In genomic region chr7:80840937-80841336, GRCm38 (mm10) we compare ENCODE assay signal across 21 mouse cellular contexts. TPM values are rescaled to one million over a fixed set of nuclear protein-coding genes. Genes with fewer than 3 reads are reported as not detected.
DNase-seq lines count a peak whose midpoint lies in the region; ATAC-seq and TF ChIP-seq lines count a peak whose summit lies in the region.
"Had no signal": no experiment of that assay in that cellular context is flagged by ENCODE, and none has a peak within 500 bp of the region (broad histone marks: within the 10 kb centered on the region; RNA-seq: fewer than 3 reads in every experiment).

No protein-coding gene starts in this region.

- peak; percentile 15 for DNase-seq in gastrocnemius, postnatal 14 days
- no peak for DNase-seq in gastrocnemius, adult 2 months
- peak; percentile 45 for DNase-seq in urinary bladder, postnatal 14 days (ENCODE audit: low spot score)
- no peak for DNase-seq in urinary bladder, adult 2 months (ENCODE audit: low spot score)
- DNase-seq in layer of hippocampus, postnatal 14 days (ENCODE audit: low spot score in 2 of 2), result no peak
- DNase-seq in natural killer cell, adult 2 months (ENCODE audit: low spot score in 2 of 2), result no peak
- DNase-seq: adrenal gland, postnatal 25 days; cerebellum, adult 9-10 months; heart, postnatal 14 days; kidney, adult 9 months; right cerebral cortex, postnatal 14 days had no signal

- intact Hi-C loops in gastrocnemius, postnatal 14 days (cut with DNase I; ENCODE audit: low total_unique reads), result no loop called here
- intact Hi-C loops in gastrocnemius, adult 2 months (cut with DNase I), result no loop called here

- TF ChIP-seq CTCF in gastrocnemius, adult 2 months (IDR thresholded peaks at IDR 0.05), result no peak
- no peak for TF ChIP-seq CTCF in embryonic fibroblast, embryonic 13.5 days (IDR thresholded peaks at IDR 0.05; ENCODE audit: borderline replicate concordance, insufficient read depth, low read length)

- no peak overlapping the region for H3K4me3 ChIP-seq in gastrocnemius, adult 2 months
- H3K4me3 ChIP-seq in embryonic fibroblast, embryonic 13.5 days (ENCODE audit: insufficient read depth, low read length), result no peak overlapping the region; the same call in 1 of the 2 replicates
- H3K4me3 ChIP-seq: embryonic facial prominence, embryonic 12.5 days; forebrain, embryonic 10.5 days; left cerebral cortex, adult 2 months; limb, embryonic 12.5 days; liver, embryonic 15.5 days had no signal

- no peak for ATAC-seq in erythroid progenitor cell, adult 5-6 weeks (replicated peaks; ENCODE audit: low FRiP score, poor library complexity, severe bottlenecking)
- ATAC-seq: hindbrain, embryonic 16.5 days; lung, postnatal 0 days; midbrain, embryonic 16.5 days had no signal

- peaks cover 24% of the 10 kb centered on the region for H3K4me1 ChIP-seq in embryonic fibroblast, embryonic 13.5 days (ENCODE audit: control insufficient read depth, insufficient read depth, low read length)

- no peak overlapping the region for H3K27ac ChIP-seq in gastrocnemius, adult 2 months
- peak overlapping the region; percentile 92 for H3K27ac ChIP-seq in embryonic fibroblast, embryonic 13.5 days (ENCODE audit: insufficient read depth, low read length)
- H3K27ac ChIP-seq: embryonic facial prominence, embryonic 12.5 days; forebrain, embryonic 10.5 days; left cerebral cortex, adult 2 months; limb, embryonic 12.5 days; liver, embryonic 15.5 days had no signal

- TF ChIP-seq POLR2A in embryonic fibroblast, embryonic 13.5 days (IDR thresholded peaks at IDR 0.05; ENCODE audit: low read depth, low read length), result no peak

RNA-seq across cellular contexts. Expression of gene Iqgap1, which starts 15.2 kb away (rescaled TPM):
- total RNA-seq in gastrocnemius, postnatal 14 days (2021), result 10 to 100 TPM; 28.9 to 36.1 TPM
- total RNA-seq in gastrocnemius, adult 2 months (2021), result 10 to 100 TPM; 14.8 to 16.0 TPM
- 51.7 and 64.7 TPM in 2 replicates for polyA plus RNA-seq in urinary bladder, adult 2 months (2012; rRNA removed)
- polyA plus RNA-seq in embryonic fibroblast, embryonic 13.5 days (2011; ENCODE audit: insufficient read length, low read depth, missing spikeins), result 206 and 311 TPM in 2 replicates
- 10 to 100 TPM; 26.3 TPM for total RNA-seq in layer of hippocampus, postnatal 14 days (2021)
- total RNA-seq in erythroid progenitor cell, adult 5-6 weeks (2015; ENCODE audit: low replicate concordance), result 33.2 and 83.8 TPM in 2 replicates
- total RNA-seq in erythroid progenitor cell, adult 5-6 weeks (2017; ENCODE audit: low replicate concordance), result 30.0 and 35.0 TPM in 2 replicates

RNA-seq across cellular contexts. Expression of gene Zscan2, which starts 19.8 kb away (rescaled TPM):
- 1 to 10 TPM; 1.5 to 2.8 TPM for total RNA-seq in gastrocnemius, postnatal 14 days (2021)
- total RNA-seq in gastrocnemius, adult 2 months (2021), result 1 to 10 TPM; 1.3 to 1.7 TPM
- 6.7 and 7.5 TPM in 2 replicates for polyA plus RNA-seq in urinary bladder, adult 2 months (2012; rRNA removed)
- polyA plus RNA-seq in embryonic fibroblast, embryonic 13.5 days (2011; ENCODE audit: insufficient read length, low read depth, missing spikeins), result 2.7 and 5.1 TPM in 2 replicates
- total RNA-seq in layer of hippocampus, postnatal 14 days (2021), result 10 to 100 TPM; 12.2 to 13.0 TPM
- total RNA-seq in erythroid progenitor cell, adult 5-6 weeks (2015; ENCODE audit: low replicate concordance), result not detected in 2 replicates
- 0.51 and 2.9 TPM in 2 replicates for total RNA-seq in erythroid progenitor cell, adult 5-6 weeks (2017; ENCODE audit: low replicate concordance)

Comparison
In these comparisons a context has a peak if more than half of its experiments do, and no peak if none do; other contexts are left out.
1. DNase-seq: peak in gastrocnemius, postnatal 14 days (single experiment) and urinary bladder, postnatal 14 days (single experiment); none in gastrocnemius, adult 2 months (single experiment), urinary bladder, adult 2 months (single experiment), layer of hippocampus, postnatal 14 days (0 of 2) and natural killer cell, adult 2 months (0 of 2).